ENCODE assay signal across 9 mouse cellular contexts in genomic region chr13:73446076-73446475, GRCm38 (mm10). TPM values are rescaled to one million over a fixed set of nuclear protein-coding genes. Genes with fewer than 3 reads are reported as not detected.
DNase-seq lines count a peak whose midpoint lies in the region; ATAC-seq lines count a peak whose summit lies in the region.
"Had no signal": no experiment of that assay in that cellular context is flagged by ENCODE, and none has a peak within 500 bp of the region (broad histone marks: within the 10 kb centered on the region; RNA-seq: fewer than 3 reads in every experiment).

No protein-coding gene starts in this region.

- no peak overlapping the region for H3K4me3 ChIP-seq in heart, embryonic 13.5 days
- H3K4me3 ChIP-seq in midbrain, embryonic 15.5 days = no peak overlapping the region
- H3K4me3 ChIP-seq in midbrain, embryonic 13.5 days (replicated peaks) = no peak overlapping the region
- no peak overlapping the region for H3K4me3 ChIP-seq in limb, embryonic 12.5 days (replicated peaks)
- no peak overlapping the region for H3K4me3 ChIP-seq in neural tube, embryonic 14.5 days (ENCODE audit: low read depth, low read length)

- peaks cover 13% of the 10 kb centered on the region for H3K27me3 ChIP-seq in heart, embryonic 13.5 days (replicated peaks)
- H3K27me3 ChIP-seq in midbrain, embryonic 15.5 days (replicated peaks) = no peaks in the 10 kb centered on the region
- no peaks in the 10 kb centered on the region for H3K27me3 ChIP-seq in midbrain, embryonic 13.5 days
- no peaks in the 10 kb centered on the region for H3K27me3 ChIP-seq in limb, embryonic 12.5 days
- H3K27me3 ChIP-seq in neural tube, embryonic 14.5 days (ENCODE audit: control insufficient read depth, insufficient read depth, low read length) = no peaks in the 10 kb centered on the region

- WGBS in heart, embryonic 13.5 days = 82% methylated on average over 2 of the region's 2 CpGs
- WGBS in midbrain, embryonic 15.5 days = 91% methylated on average over 2 of the region's 2 CpGs
- WGBS in midbrain, embryonic 13.5 days = 92% methylated on average over 2 of the region's 2 CpGs
- 91% methylated on average over 2 of the region's 2 CpGs for WGBS in limb, embryonic 12.5 days
- WGBS in neural tube, embryonic 14.5 days = 84% methylated on average over 2 of the region's 2 CpGs

- ATAC-seq in heart, embryonic 13.5 days (ENCODE audit: extremely low read depth, insufficient number of reproducible peaks, low FRiP score, low TSS enrichment) = no peak
- no peak for ATAC-seq in midbrain, embryonic 15.5 days (replicated peaks)
- no peak for ATAC-seq in midbrain, embryonic 13.5 days
- ATAC-seq in limb, embryonic 12.5 days (ENCODE audit: insufficient number of reproducible peaks, insufficient read depth, low FRiP score, low TSS enrichment, low read depth) = no peak
- no peak for ATAC-seq in neural tube, embryonic 14.5 days (ENCODE audit: low read depth)
- no peak for ATAC-seq in megakaryocyte, adult 5-6 weeks (ENCODE audit: poor library complexity, severe bottlenecking)

- peak overlapping the region; percentile 2; the same call in 1 of the 2 replicates for H3K4me2 ChIP-seq in heart, embryonic 13.5 days
- H3K4me2 ChIP-seq in midbrain, embryonic 15.5 days = no peak overlapping the region
- no peak overlapping the region for H3K4me2 ChIP-seq in midbrain, embryonic 13.5 days (replicated peaks)
- peak overlapping the region; percentile 8; the same call in 1 of the 2 replicates for H3K4me2 ChIP-seq in limb, embryonic 12.5 days
- no peak overlapping the region for H3K4me2 ChIP-seq in neural tube, embryonic 14.5 days (ENCODE audit: low read depth, low read length)

- 0 out of 2 replicates have a peak overlapping the region, but pooled peaks have one; percentile 61 for H3K27ac ChIP-seq in heart, embryonic 13.5 days (replicated peaks)
- peak overlapping the region; percentile 34; the same call in 1 of the 2 replicates for H3K27ac ChIP-seq in midbrain, embryonic 15.5 days
- H3K27ac ChIP-seq in midbrain, embryonic 13.5 days = no peak overlapping the region
- H3K27ac ChIP-seq in limb, embryonic 12.5 days = peak overlapping the region; percentile 82
- peak overlapping the region; percentile 35; the same call in 1 of the 2 replicates for H3K27ac ChIP-seq in neural tube, embryonic 14.5 days (ENCODE audit: low read depth, low read length)

- DNase-seq in heart, adult 8-10 months (ENCODE audit: low spot score) = no peak
- no peak for DNase-seq in ovary, adult 18-20 months (ENCODE audit: low spot score)
- DNase-seq: thymus, adult 18-20 months had no signal

- no peaks in the 10 kb centered on the region for H3K36me3 ChIP-seq in heart, embryonic 13.5 days
- H3K36me3 ChIP-seq in midbrain, embryonic 15.5 days (replicated peaks) = no peaks in the 10 kb centered on the region
- H3K36me3 ChIP-seq in midbrain, embryonic 13.5 days = no peaks in the 10 kb centered on the region
- H3K36me3 ChIP-seq in limb, embryonic 12.5 days = no peaks in the 10 kb centered on the region
- no peaks in the 10 kb centered on the region for H3K36me3 ChIP-seq in neural tube, embryonic 14.5 days (ENCODE audit: control insufficient read depth, insufficient read depth, low read length)

- H3K9me3 ChIP-seq in heart, embryonic 13.5 days = no peaks in the 10 kb centered on the region
- H3K9me3 ChIP-seq in midbrain, embryonic 15.5 days = no peaks in the 10 kb centered on the region
- H3K9me3 ChIP-seq in midbrain, embryonic 13.5 days = no peaks in the 10 kb centered on the region
- no peaks in the 10 kb centered on the region for H3K9me3 ChIP-seq in limb, embryonic 12.5 days
- no peaks in the 10 kb centered on the region for H3K9me3 ChIP-seq in neural tube, embryonic 14.5 days (ENCODE audit: control insufficient read depth, low read length)

- H3K9ac ChIP-seq in heart, embryonic 13.5 days = no peak overlapping the region
- no peak overlapping the region for H3K9ac ChIP-seq in midbrain, embryonic 15.5 days
- no peak overlapping the region for H3K9ac ChIP-seq in midbrain, embryonic 13.5 days (replicated peaks)
- H3K9ac ChIP-seq in limb, embryonic 12.5 days (replicated peaks) = no peak overlapping the region
- H3K9ac ChIP-seq in neural tube, embryonic 14.5 days (replicated peaks; ENCODE audit: low read depth, low read length) = no peak overlapping the region

- peaks cover 37% of the 10 kb centered on the region for H3K4me1 ChIP-seq in heart, embryonic 13.5 days
- H3K4me1 ChIP-seq in midbrain, embryonic 15.5 days = no peaks in the 10 kb centered on the region
- no peaks in the 10 kb centered on the region for H3K4me1 ChIP-seq in midbrain, embryonic 13.5 days (replicated peaks)
- peaks cover 21% of the 10 kb centered on the region for H3K4me1 ChIP-seq in limb, embryonic 12.5 days (replicated peaks)
- peaks cover 5% of the 10 kb centered on the region; the same call in 1 of the 2 replicates for H3K4me1 ChIP-seq in neural tube, embryonic 14.5 days (ENCODE audit: control insufficient read depth, insufficient read depth, low read length)

RNA-seq across cellular contexts. Expression of gene Lpcat1, which starts 20.9 kb away (rescaled TPM):
- 16.0 and 19.0 TPM in 2 replicates for polyA plus RNA-seq in heart, embryonic 13.5 days (2015; fragmentation: Nextera tagmentation; extraction: Ambion mirVana)
- 1 to 10 TPM; 6.8 to 9.6 (median 7.5) TPM for total RNA-seq in heart, adult 8-10 months (2022)
- 64.4 and 66.7 TPM in 2 replicates for polyA plus RNA-seq in midbrain, embryonic 15.5 days (2015; fragmentation: Nextera tagmentation; extraction: Ambion mirVana)
- 53.7 and 57.8 TPM in 2 replicates for polyA plus RNA-seq in midbrain, embryonic 13.5 days (2015; fragmentation: Nextera tagmentation; extraction: Ambion mirVana)
- 61.2 and 61.7 TPM in 2 replicates for polyA plus RNA-seq in limb, embryonic 12.5 days (2016; fragmentation: Nextera tagmentation; extraction: Ambion mirVana)
- polyA plus RNA-seq in neural tube, embryonic 14.5 days (2014; fragmentation: Nextera tagmentation; extraction: Ambion mirVana) = 74.9 and 80.1 TPM in 2 replicates
- total RNA-seq in megakaryocyte, adult 5-6 weeks (2015) = 12.7 and 14.9 TPM in 2 replicates
- total RNA-seq in megakaryocyte, adult 5-6 weeks (2017) = 23.5 and 23.6 TPM in 2 replicates

Comparison
In these comparisons a context has a peak if more than half of its experiments do, and no peak if none do; other contexts are left out.
1. H3K4me2 ChIP-seq: peak in heart, embryonic 13.5 days (single experiment) and limb, embryonic 12.5 days (single experiment); none in midbrain, embryonic 15.5 days (single experiment), midbrain, embryonic 13.5 days (single experiment) and neural tube, embryonic 14.5 days (single experiment).